ENCODE assay signal across 11 mouse cellular contexts in genomic region chr7:34301952-34302351, GRCm38 (mm10). TPM values are rescaled to one million over a fixed set of nuclear protein-coding genes. Genes with fewer than 3 reads are reported as not detected.
DNase-seq lines count a peak whose midpoint lies in the region; ATAC-seq and TF ChIP-seq lines count a peak whose summit lies in the region.
"Had no signal": no experiment of that assay in that cellular context is flagged by ENCODE, and none has a peak within 500 bp of the region (broad histone marks: within the 10 kb centered on the region; RNA-seq: fewer than 3 reads in every experiment).

No protein-coding gene starts in this region.

- no peaks in the 10 kb centered on the region for H3K27me3 ChIP-seq in spleen, adult 2 months (ENCODE audit: control insufficient read depth, insufficient read depth, low read length)
- H3K27me3 ChIP-seq in heart, embryonic 14.5 days (ENCODE audit: control insufficient read depth, insufficient read depth, low read length) = no peaks in the 10 kb centered on the region
- no peaks in the 10 kb centered on the region for H3K27me3 ChIP-seq in splenic B cell, adult 2 months (ENCODE audit: control insufficient read depth, insufficient read depth, low read length, poor library complexity, severe bottlenecking)
- H3K27me3 ChIP-seq in thymus, adult 2 months (ENCODE audit: control insufficient read depth, insufficient read depth, low read length) = no peaks in the 10 kb centered on the region

- peak overlapping the region; percentile 21; the same call in 1 of the 2 replicates for H3K4me2 ChIP-seq in heart, embryonic 14.5 days (ENCODE audit: low read length)

- no peak overlapping the region for H3K4me3 ChIP-seq in spleen, adult 2 months (ENCODE audit: extremely low read depth, insufficient read depth, insufficient read length)
- no peak overlapping the region for H3K4me3 ChIP-seq in heart, embryonic 14.5 days (ENCODE audit: control insufficient read depth in 1 of 2, insufficient read depth in 1 of 2, low read depth in 1 of 2, low read length in 2 of 2)
- H3K4me3 ChIP-seq in thymus, adult 2 months (ENCODE audit: control insufficient read depth, insufficient read depth, low read length) = no peak overlapping the region

- ATAC-seq in heart, embryonic 14.5 days (ENCODE audit: insufficient number of reproducible peaks, insufficient read depth, low FRiP score, low read depth) = peak; percentile 40; the same call in 1 of the 2 replicates

- no peak for DNase-seq in spleen, adult 2 months (ENCODE audit: low read depth in 1 of 2, low spot score in 2 of 2)
- DNase-seq in spleen, postnatal 10 days (ENCODE audit: low spot score in 2 of 2) = no peak
- DNase-seq in kidney, postnatal 25 days = peak; percentile 11 to 71
- DNase-seq in splenic B cell, adult 2 months (ENCODE audit: low read depth, low spot score) = peak; percentile 37
- no peak for DNase-seq in layer of hippocampus, postnatal 14 days (ENCODE audit: low spot score in 2 of 2)
- no peak for DNase-seq in thymus, adult 2 months
- no peak for DNase-seq in thymus, postnatal 10 days (ENCODE audit: low spot score in 2 of 2)
- DNase-seq: cerebellum, adult 8-10 months; gastrocnemius, postnatal 14 days had no signal

- H3K9ac ChIP-seq in heart, embryonic 14.5 days (ENCODE audit: low read length) = no peak overlapping the region

- no peaks in the 10 kb centered on the region for H3K9me3 ChIP-seq in heart, embryonic 14.5 days (ENCODE audit: control insufficient read depth, low read length)

- TF ChIP-seq POLR2A in spleen, adult 2 months (IDR thresholded peaks at IDR 0.05; ENCODE audit: low read depth, low read length) = no peak
- TF ChIP-seq POLR2A in thymus, adult 2 months (IDR thresholded peaks at IDR 0.05; ENCODE audit: control insufficient read depth, extremely low read depth, insufficient read depth, low read length, poor library complexity) = no peak

- H3K36me3 ChIP-seq in spleen, adult 2 months (ENCODE audit: control insufficient read depth, insufficient read depth, low read length) = no peaks in the 10 kb centered on the region
- H3K36me3 ChIP-seq in heart, embryonic 14.5 days (ENCODE audit: control insufficient read depth, insufficient read depth, low read length) = 0 out of 2 replicates have a peak, but pooled peaks cover 5% of the 10 kb centered on the region
- H3K36me3 ChIP-seq in splenic B cell, adult 2 months (ENCODE audit: control insufficient read depth, insufficient read depth, low read length, poor library complexity, severe bottlenecking) = no peaks in the 10 kb centered on the region
- H3K36me3 ChIP-seq in thymus, adult 2 months (ENCODE audit: control insufficient read depth, insufficient read depth, low read length) = no peaks in the 10 kb centered on the region

- H3K4me1 ChIP-seq in spleen, adult 2 months (ENCODE audit: control insufficient read depth, insufficient read depth, insufficient read length) = no peaks in the 10 kb centered on the region; the same call in 1 of the 2 replicates
- H3K4me1 ChIP-seq in heart, embryonic 14.5 days (ENCODE audit: control insufficient read depth in 2 of 2, insufficient read depth in 2 of 2, low read length in 2 of 2) = peaks cover 9 to 47% of the 10 kb centered on the region in 2 experiments
- H3K4me1 ChIP-seq in thymus, adult 2 months (replicated peaks; ENCODE audit: control insufficient read depth, insufficient read depth, low read length) = no peaks in the 10 kb centered on the region

- no peak for TF ChIP-seq CTCF in spleen, adult 2 months (IDR thresholded peaks at IDR 0.05; ENCODE audit: extremely low read depth, insufficient read depth, insufficient read length, insufficient replicate concordance)
- no peak for TF ChIP-seq CTCF in thymus, adult 2 months (IDR thresholded peaks at IDR 0.05; ENCODE audit: borderline replicate concordance, control insufficient read depth, extremely low read depth, insufficient read depth, low read length, poor library complexity)

- peak overlapping the region; percentile 44 for H3K27ac ChIP-seq in spleen, adult 2 months (ENCODE audit: insufficient read depth, low read length)
- peak overlapping the region; percentile 82 to 85 for H3K27ac ChIP-seq in heart, embryonic 14.5 days (replicated peaks in 1 of 2; ENCODE audit: control insufficient read depth in 1 of 2, insufficient read depth in 1 of 2, low read depth in 2 of 2, low read length in 2 of 2)
- no peak overlapping the region for H3K27ac ChIP-seq in thymus, adult 2 months (ENCODE audit: control insufficient read depth, insufficient read depth, low read length)

- WGBS in spleen, adult 2 months = 40% methylated on average over 3 of the region's 3 CpGs
- WGBS in heart, embryonic 14.5 days = 60% methylated on average over 3 of the region's 3 CpGs
- WGBS in thymus, adult 2 months = 62% methylated on average over 3 of the region's 3 CpGs

RNA-seq across cellular contexts. Expression of gene 4931406P16Rik, which starts 11.4 kb away (rescaled TPM):
- 22.9 and 23.6 TPM in 2 replicates for polyA plus RNA-seq in spleen, adult 2 months (2012; rRNA removed)
- polyA plus RNA-seq in heart, embryonic 14.5 days (2014; fragmentation: Nextera tagmentation; extraction: Ambion mirVana) = 40.5 and 44.9 TPM in 2 replicates
- total RNA-seq in layer of hippocampus, postnatal 14 days (2021) = 10 to 100 TPM; 44.7 to 50.9 TPM
- 31.9 and 32.2 TPM in 2 replicates for polyA plus RNA-seq in thymus, adult 2 months (2012; rRNA removed)

RNA-seq across cellular contexts. Expression of gene Gm6096, which starts 51.1 kb away (rescaled TPM):
- polyA plus RNA-seq in spleen, adult 2 months (2012; rRNA removed) = not detected in 2 replicates
- polyA plus RNA-seq in heart, embryonic 14.5 days (2014; fragmentation: Nextera tagmentation; extraction: Ambion mirVana) = 0.62 TPM in 1 of 2 replicates, not detected in the other
- not detected for total RNA-seq in layer of hippocampus, postnatal 14 days (2021)
- not detected in 2 replicates for polyA plus RNA-seq in thymus, adult 2 months (2012; rRNA removed)
- total RNA-seq: gastrocnemius, postnatal 14 days; left cerebral cortex, postnatal 10 days had no signal

Comparison
In these comparisons a context has a peak if more than half of its experiments do, and no peak if none do; other contexts are left out.
1. DNase-seq: peak in kidney, postnatal 25 days (2 of 2) and splenic B cell, adult 2 months (single experiment); none in spleen, adult 2 months (0 of 2), spleen, postnatal 10 days (0 of 2), layer of hippocampus, postnatal 14 days (0 of 2), thymus, adult 2 months (single experiment) and thymus, postnatal 10 days (0 of 2).